Mouse (Mus musculus): ENCODE measurements around the gene Zic4.

DNA sequence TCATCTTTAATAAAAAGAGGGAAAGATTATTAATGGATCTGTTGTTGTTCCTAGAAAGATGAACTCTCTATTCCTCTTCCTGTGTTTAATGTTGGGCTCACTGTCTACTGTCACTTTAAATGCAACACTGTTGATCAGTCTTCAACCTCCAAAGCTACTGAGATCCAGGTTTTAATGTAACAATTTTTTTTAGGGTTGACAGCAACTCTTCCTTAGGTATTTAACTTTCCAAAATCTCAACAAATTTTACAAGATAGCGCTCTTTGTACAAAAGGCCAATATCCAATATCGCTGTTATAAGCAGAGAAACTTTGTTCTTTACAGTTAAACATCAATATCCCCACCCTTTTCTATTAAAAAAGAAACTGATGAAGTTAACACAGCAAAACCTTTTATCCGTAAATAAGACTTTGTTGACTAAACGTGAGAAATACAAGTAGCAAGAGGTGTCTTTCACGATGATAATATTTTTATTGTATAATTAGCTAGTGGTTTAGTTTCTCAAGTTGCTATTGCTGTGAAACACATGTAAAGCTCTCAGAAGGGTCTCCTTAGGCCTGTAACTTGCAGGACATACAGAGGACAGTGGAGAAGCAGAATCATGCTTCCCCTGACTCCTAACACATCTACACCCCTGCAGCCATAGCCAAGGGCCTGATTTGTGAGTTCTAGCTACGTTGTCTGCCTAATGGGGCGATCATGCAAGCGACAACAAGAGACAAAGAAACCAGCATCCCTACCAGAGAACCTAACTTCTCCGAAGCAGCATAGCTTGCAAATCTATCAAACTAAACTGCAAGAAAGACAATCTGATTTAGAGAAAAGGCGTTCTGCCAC lies 3.1 kb upstream of the Zic4 start:
- no peak for TF ChIP-seq POLR2A (IDR thresholded peaks at IDR 0.05; ENCODE audit: low read depth, low read length)
- TF ChIP-seq CTCF (IDR thresholded peaks at IDR 0.05; ENCODE audit: borderline replicate concordance, insufficient read depth, low read length): no peak

Data from embryonic fibroblast, embryonic 13.5 days (primary cell).